Mouse (Mus musculus): ENCODE results near the gene Inpp5a.

Gene Inpp5a

DNA sequence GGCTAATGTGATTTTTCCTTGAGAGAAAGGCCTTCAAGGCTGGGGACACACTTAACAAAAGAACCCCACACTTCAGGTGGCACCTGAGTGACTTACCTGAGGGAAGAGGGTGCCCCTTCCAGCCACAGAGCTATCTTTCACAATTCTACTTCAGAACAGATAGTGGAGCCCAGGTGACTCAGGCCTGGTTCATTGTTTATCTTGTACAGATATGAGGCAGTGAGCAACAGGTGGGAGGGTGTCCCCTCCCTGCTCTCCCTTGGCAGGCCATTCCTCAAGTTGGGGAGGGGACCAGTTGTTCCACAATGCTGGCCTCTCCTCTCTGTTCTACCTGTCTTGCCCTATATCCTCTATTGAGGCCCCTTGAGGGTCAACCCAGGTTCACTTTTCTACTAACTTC is 17.5 kb upstream of the Inpp5a start:
- DNase-seq (ENCODE audit: low spot score), result no peak

DNA sequence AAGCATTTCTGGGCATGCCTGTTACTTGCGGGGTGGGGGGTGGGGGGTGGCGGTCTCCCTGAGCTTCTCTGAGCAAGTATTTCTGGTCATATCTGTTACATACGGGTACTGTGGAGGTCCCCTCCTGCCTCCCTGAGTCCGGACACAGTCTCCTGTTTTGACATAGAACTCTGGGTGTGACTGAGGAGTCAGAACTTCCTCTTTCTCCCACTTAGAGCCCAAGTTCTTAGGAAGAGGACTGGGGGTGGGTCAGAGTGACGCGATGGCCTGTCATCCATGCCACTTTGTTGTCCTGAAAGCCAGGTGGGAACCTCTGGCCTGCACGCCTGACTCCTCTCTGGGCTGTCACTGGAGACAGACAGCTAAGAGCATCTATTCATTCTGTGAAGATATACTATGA is 11.5 kb upstream of the Inpp5a start:
- no peak for DNase-seq (ENCODE audit: low spot score)

DNA sequence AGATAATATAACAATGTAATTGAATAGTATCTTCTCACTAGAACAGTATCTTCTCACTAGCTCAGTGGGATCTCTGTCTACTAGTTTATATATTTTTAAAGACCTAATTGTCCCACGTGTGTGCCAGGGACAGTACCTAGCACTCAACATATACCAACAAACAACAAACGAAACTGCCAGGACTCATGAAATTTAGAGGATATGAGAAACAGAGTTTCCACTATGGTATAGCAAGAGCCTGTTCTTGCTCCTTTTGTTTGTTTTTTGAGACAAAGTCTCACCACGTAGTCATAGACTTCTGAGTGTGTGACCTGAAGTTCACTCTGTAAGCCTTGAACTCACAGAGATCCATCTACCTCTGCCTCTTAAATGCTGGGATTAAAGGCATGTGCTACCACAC is 10.6 kb upstream of the Inpp5a start:
- DNase-seq (ENCODE audit: low spot score), result no peak

DNA sequence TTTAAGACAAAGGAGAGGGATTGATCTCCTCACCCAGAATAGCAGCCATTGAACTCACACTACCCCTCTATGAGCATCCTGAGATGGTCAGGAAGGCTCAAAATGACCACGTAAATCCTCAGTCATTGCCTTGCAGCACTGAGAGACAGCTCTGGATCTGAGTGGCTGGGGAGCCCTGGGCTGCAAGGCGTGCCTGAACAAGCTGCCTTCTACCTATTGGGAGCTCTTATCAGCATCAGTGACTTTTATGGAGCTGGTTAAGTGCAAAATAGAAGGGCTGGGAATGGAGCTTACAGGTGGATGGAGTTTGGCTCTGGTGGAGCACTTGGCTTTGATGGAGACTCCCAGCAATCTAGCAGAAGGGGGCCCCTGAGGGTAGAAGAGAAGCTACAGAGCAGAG is 9.2 kb upstream of the Inpp5a start:
- DNase-seq (ENCODE audit: low spot score), result no peak

DNA sequence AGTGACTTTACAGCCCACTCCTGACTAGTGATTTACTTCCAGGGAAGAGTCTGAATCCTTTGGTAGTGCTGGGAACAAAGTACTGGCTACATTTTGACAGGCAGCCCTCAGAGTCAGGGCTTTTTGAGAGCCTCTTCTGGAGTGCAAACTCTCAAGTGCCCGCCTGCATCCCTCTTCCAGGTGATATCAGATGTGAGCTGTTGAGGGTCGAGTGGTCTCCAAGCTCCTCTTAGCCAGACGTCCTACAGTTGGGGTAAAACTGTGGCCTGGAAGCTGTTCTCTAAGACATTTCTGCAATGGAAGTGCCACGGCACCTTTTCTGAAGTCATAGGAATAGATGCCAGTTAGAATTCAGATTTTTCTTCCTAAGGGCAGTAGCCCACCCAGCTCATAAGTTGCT is 8.7 kb upstream of the Inpp5a start:
- no peak for DNase-seq (ENCODE audit: low spot score)

DNA sequence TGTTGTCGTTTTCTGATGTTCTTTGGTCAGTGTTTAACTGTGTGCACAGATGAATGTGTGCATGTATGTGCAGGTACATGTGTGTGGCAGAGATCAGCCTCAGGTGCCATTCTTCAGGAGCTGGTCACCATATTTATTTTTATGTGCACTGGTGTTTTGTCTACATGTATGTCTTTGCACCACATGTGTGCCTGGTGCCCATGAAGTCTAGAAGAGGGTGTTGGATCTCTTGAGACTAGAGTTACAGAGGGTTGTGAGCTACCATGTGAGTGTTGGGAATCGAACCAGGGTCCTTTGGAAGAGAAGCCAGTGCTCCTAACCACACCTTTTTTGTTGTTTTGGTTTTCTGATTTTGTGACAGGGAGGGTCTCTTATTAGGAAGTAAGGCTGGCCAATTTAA is 7.0 kb upstream of the Inpp5a start:
- no peak for DNase-seq (ENCODE audit: low spot score)

DNA sequence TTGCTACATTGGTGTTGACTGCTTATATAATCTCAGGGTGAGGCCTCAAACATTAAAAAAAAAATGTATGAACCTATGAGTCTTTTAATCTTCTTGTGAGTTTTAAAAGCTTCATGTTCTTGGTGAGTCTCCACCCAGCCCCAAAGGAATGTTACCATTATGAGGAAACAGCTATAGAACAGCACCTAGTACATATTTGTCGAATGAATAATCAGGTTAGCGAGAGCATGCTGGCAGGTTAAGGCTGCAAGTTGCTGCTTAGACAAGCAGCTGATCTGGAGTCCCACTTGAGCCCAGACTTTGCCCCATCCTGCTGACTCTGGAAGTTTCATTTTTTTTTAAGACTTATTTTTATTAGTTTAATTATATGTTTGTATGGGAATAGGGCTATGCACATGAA is 6.1 kb upstream of the Inpp5a start:
- DNase-seq (ENCODE audit: low spot score), result no peak

DNA sequence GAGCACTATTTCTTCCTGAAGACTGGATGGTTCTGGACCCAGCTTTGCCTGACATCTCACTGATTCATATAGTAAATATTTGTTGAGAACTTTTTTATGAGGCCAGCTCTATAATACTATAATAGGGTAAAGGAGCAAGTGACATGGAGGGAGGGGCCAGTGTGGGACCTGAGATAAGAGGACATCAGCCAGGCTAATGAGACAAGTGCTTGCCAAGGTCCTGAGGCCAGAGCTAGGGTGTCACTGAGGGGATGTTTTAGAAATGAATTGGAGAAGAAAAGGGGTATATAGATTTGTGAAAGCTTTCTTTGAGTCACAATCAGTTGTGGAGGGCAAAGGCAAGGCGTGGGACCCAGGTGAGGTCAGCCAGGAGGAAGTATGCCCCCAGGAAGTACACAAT is 4.4 kb upstream of the Inpp5a start:
- DNase-seq (ENCODE audit: low spot score), result no peak

DNA sequence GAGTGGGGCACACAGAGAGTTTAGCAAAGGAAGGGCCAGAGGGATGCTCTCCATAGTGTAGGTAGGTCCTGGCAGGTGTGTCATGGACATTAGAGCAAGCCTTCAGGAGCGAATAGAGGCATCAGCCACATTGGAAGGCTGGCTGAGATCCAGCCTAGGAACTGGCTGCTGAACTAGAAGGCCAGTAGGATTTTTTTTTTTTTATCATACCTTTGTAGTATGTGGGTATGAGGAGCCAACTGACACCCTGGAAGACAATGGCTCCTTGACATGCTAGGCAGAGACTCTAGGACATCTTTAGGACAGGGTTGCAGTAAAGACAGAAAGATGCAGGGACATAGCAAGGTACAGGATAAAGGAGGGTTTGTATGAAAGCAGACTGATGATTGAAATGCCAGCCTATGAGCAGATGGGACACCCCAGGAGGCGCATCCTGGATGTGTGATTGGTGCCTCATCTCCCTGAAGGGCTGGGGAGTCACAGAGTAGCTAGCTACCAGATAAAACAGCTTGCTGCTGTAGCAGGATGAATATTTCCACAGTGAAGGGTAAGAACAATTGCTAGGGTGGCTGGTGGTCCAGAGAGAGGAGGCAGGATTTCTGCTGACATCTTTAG is 3.9 kb upstream of the Inpp5a start:
- no peak for DNase-seq (ENCODE audit: low spot score)

DNA sequence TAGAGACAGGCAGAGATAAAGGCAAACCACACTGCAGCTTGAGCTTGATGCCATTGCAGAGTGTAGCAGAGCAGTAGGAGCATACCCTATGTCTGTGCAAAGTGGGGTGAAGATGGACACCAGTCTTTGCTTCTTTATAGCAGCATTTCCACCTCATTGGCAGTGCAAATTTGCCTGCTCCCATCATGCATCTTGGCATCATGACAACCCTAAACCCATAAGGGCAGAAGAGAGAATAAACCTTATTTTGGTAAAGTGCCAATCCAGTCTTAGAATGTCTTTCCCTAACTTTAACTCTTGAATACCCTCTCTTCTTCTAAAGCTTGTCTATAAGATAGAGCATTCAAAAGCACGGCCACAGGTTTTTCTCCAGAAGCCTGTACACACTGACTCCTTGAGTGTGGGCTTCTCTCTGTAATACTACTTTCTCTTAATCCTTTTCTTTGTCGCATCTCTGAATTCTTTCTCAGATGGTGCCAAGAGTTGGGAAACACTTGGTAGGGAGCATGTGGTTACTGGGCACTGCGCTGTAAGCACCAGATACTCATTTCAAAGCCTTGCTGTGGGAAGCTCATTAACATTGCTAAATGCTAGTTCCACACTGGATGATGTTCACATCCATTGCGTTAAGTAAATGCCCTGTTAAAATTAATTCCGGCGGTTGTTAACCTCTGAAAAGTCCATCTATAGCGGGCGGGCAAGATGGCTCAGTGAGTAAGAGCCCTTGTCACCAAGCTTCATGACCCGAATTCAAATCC is 1.8 kb upstream of the Inpp5a start:
- DNase-seq (ENCODE audit: low spot score), result no peak

DNA sequence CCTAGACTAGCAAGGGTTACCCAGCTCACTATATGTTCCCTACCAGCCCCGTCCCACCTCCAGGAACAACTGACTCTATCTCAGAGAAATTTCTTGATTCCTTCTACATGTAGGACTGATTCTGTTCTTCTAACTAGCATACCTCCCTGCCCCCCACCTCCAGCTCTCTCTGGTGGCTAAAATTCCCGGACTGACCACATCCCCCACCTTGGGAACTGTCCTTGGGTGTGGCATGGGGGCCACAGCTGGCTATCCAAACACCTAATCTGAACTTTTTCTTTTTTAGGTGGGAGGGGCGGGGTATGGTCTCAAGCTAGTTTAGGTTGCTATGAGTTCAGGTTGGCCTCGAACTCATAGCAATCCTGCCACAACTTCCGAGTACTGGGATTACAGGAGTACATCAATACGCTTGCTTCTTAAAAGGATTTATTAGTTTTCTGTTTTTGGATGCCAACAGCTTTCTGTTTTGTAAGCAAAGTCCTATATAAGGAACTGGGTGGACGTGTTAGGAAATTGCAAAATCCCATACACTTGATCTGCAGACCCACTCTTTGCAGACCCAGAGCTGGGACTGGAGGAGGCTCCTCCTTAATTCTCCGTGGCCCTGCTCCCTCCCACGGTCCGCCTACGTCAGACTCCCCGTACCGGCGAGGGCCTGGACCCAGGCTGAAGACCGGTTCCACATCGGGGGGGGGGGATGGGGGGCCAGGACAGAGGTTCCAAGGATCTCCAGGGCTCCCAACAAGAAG is 814 bp upstream of the Inpp5a start:
- no peak for DNase-seq (ENCODE audit: low spot score)

DNA sequence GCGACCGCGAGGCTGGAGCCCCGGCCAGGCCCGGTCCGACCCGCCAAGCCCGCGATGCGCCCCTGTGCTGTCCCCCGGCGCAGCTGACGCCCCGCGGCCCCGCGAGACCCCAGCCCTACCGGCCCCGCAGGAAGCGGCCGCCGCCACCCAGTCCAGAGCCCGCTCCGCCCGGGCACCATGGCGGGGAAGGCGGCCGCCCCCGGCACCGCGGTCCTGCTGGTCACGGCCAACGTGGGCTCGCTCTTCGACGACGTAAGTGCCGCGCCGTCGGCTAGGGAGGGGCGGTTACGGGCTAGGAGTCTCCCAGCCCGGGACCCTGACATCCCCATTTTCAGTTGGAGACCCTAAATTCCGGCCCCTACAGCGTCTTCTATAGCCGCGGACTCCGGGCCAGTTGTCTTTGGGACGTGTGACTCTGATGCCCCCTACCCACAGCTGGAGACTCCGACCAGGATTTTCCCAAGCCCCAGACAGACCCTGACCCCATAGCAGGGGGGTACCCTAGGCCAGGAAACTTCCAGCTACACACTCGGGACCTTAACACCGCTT is 378 bp downstream of the Inpp5a start:
- DNase-seq (ENCODE audit: low spot score), result no peak

DNA sequence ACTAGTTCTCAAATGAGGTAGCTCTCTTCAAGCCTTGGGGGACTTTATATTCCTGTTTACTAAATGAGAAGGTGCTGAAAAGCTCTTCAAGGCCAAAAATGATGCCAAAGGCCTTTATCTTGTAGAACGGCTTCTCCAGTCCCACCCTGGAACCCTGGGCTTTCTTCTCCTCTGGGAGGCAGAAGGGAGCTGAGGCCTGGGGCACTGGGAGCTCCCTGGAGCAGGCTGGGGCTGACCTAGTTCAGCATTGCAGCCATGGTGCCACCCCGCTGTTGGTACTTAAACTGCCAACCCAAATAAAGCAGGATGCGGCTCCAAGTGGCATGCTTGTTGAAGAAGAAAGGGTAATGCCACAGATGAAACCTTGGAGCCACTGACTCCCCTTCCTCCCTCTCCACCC is 1.5 kb downstream of the Inpp5a start:
- DNase-seq (ENCODE audit: low spot score), result no peak

DNA sequence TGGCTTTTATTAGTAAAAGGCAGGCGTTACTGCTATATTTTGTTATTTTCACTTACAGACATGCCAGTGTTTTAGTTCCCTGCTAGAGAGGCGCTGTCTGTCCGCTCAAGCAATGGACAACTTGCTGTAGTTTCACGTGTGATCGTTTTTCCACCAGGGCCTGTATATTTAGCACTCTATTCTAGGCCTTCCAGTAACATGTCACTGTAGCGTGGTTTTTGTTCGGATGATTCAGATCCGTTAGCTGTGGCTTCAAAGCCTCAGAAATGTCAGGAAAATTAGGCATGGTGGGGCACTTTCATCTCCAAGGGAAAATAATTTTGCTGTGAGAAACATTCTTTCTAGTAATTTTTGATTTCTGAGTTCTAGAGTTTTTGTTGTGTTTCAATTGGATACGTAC is 2.0 kb downstream of the Inpp5a start:
- DNase-seq (ENCODE audit: low spot score), result no peak

DNA sequence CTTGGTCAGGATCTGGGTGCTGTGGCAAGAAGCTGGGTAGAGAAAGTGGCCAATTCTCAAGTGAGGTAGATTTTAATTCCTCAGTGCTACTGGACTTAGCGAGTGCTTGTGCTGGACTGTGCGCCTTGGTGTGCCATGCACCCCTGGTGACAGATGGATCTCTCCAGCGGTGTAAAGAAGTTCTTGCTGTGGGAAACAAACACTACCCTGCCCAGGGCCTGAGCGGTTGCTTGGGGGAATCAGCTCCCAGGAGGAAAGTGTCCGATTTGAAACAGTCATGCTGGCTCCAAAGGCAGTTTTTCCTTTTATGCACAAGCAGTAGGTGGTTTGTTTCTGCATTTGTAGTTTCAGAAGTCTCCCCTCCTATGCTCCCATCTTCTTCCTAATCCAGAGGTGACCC is 2.8 kb downstream of the Inpp5a start:
- DNase-seq (ENCODE audit: low spot score), result no peak

DNA sequence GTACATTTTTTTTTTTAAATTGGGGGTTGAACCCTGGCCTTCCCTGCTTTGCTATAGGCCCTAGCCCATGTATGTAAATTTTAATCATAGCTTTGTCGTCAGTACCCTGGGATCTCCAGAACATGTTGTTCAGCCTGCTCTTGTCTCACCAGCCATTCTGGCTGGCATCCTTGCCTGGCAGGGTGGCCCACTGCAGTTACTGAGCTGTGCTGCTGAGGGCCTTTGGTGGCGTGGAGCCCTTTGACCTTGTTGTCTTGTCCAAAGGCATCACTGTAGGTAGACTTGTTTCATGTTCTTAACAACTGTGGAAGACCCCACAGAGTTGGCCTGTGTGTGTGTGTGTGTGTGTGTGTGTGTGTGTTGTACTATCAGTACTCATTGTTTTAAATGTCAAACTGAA is 3.2 kb downstream of the Inpp5a start:
- DNase-seq (ENCODE audit: low spot score), result no peak

DNA sequence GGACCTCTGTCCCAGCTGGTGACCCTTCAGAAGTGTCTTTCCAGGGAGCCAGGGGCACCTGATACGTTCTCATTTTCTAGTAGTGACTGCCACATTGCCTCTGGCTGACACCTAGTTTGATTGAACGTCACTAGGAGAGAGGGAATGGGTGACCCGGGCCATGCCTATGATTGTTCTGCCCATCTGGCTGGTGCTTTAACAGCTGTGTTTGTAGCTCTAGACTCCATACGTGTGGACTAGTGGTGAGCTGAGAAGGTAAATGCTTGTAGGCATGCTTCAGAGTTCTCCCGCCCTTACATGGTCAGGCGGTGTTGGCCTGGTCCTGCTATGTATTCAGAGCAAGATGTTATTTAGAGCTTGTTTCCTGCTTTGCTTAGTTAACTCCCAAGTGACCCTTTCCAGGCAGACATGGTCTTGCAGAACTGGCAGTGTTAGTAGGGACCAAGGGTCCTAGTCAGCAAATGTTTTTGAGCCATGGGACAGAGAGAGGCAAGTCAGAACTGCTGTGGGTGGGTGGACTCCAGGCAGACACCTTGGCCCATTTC is 3.9 kb downstream of the Inpp5a start:
- DNase-seq (ENCODE audit: low spot score), result no peak

DNA sequence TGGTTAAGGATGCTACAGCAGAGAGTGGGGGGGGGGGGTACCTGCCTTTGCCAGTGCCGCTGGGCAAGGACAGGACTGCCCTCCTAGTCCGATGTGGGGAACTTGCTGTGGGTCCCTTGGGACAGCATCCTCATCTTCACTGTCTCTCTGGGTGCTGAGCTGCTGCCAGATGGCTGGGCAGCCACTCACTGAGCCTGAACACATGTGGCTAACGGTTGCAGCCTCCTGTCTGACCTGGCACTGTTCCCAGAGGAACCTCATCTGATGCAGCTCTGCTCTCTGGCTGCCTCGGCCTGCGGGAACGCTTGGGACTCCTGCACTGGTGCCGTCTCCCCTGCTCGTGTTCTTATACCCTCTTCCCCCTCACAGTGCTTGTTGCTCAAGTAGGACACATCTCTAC is 8.6 kb downstream of the Inpp5a start:
- DNase-seq (ENCODE audit: low spot score), result peak; percentile 29

DNA sequence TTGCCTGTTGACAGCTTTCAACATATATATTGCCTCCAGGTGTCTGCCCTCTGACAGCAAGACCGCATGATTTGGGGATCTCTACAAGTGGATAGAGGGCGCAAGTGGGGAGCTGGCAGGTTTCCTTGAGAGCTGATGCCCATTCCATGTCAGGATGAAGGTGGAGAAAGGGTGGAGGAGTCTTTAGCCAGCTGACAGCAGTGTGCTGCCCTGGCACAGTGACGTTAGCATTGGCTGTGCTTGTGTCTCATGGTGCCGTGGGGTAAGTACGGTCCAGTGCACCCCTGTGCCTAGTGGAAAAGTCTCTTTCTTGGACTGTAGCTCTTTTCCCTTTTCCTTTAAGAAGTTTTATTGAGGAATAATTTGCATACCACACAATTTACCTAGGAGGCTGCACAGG is 9.2 kb downstream of the Inpp5a start:
- DNase-seq (ENCODE audit: low spot score), result no peak

DNA sequence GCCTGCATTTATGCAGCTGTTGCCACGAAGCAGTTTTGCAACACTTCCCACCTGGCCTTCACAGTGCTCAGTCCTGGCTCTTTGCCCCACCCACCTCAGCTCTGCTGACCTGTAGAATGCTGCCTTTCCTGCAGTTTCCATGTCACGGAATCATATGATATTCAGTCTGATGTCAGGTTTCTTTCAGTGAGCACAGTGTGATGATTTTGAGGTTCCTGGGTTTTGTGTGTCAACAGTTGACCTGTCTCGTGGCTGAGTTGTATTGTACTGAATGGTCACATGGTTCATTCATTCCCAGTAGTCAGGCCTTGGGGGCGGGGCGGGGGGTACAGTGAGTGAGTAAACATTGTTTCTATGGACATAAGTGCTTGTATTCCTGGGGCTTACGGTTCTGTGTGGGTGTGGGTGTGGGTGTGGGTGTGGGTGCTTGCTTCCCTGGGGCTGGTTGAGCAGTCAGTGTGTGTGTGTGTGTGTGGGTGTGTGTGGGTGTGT is 9.7 kb downstream of the Inpp5a start:
- peak; percentile 8 for DNase-seq (ENCODE audit: low spot score)

DNA sequence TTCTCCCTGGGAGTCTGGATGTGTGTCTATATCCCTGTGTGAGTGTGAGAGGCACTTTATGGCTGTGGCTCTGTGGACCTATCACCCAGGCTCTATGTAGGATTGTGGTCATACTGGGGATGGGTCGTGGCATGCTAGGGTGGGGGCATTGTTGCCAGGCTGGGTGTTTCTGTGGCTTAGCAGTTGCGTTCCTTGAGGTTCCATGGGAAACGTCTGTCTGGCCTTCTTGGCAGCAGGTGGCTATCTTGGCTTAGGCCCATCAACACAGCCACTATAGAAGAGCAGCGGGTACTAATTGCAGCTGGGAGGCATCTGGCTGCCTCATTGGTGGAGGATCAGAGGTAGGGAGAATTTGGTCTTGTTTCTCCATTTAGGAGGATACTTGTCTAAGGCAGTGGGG is 10.7 kb downstream of the Inpp5a start:
- no peak for DNase-seq (ENCODE audit: low spot score)

DNA sequence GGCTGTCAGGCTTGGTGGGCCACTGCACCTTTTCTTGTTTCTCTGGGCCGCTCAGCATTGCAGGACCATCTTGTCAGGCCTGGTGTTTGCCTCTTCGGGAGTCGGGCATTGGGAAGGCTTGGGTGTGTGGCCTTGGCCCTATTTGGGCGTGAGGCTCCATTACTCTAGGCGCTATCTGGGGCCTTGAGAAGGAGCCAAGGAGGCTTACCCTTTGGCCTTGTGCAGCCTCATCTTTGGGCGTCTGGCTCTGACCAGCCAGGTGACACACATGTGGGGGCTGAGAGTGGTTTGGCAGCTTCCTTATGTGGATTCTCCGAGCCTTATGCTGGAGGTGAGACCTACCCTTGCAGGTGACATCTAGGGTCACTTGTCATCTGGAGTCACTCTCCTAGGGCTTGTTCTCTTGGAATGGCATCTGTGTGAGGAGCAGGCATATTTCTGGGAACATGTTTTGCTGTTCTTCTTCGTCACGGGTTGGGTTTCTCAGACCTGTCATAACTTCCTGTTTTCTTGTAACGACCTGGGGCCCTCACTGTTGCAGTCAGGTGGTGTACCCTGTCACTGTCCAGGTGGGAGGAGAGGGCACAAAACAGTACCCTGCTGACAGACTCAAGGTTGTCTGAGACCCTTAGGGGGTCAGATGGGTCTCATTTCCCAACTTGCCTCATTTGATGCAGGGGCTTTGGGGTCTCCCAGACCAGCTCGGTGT is 11.2 kb downstream of the Inpp5a start:
- peak; percentile 33 for DNase-seq (ENCODE audit: low spot score)

Data from spleen, adult 12 weeks (tissue).